Mouse (Mus musculus): ENCODE results near the gene Cep128.
"Not testable (repeated sequence)": the region's sequence is repeated elsewhere in the genome, so short reads cannot be mapped to it uniquely, and the experiment has no call there.

The Cep128 gene

GRCm38 (mm10) chr12:90982018-90982417 is 402.2 kb downstream of the Cep128 start:
- no peak for DNase-seq (ENCODE audit: extremely low read depth, low read depth, low spot score)

GRCm38 (mm10) chr12:90976406-90976805 is 407.8 kb downstream of the Cep128 start:
- DNase-seq (ENCODE audit: extremely low read depth, low read depth, low spot score), result not testable (repeated sequence)

- DNase-seq (ENCODE audit: extremely low read depth, low read depth, low spot score), result no peak
These were observed 408.8 kb downstream of the Cep128 start for GRCm38 (mm10) chr12:90975429-90975828.

GRCm38 (mm10) chr12:90971156-90971555 is 413.1 kb downstream of the Cep128 start:
- DNase-seq (ENCODE audit: extremely low read depth, low read depth, low spot score), result no peak

GRCm38 (mm10) chr12:90961386-90962017 is 422.7 kb downstream of the Cep128 start:
- DNase-seq (ENCODE audit: extremely low read depth, low read depth, low spot score), result no peak

- DNase-seq (ENCODE audit: extremely low read depth, low read depth, low spot score), result no peak
These were observed 429.3 kb downstream of the Cep128 start for GRCm38 (mm10) chr12:90954740-90955473.

All from fat pad, adult 2 months (tissue).